Mouse (Mus musculus) embryo, embryonic 10.5 days (tissue): ENCODE results near the gene Mta2.
"Not testable (repeated sequence)": the region's sequence is repeated elsewhere in the genome, so short reads cannot be mapped to it uniquely, and the experiment has no call there.

ENCODE experiments used
- DNase-seq: peaks from one replicate; pipeline ENCODE4 v3.0.0-alpha.2; 2015; ENCODE audit warnings: low spot score

Gene Mta2

GRCm38 (mm10) chr19:8941515-8942217 is at the start of gene Mta2:
Mta2 (plus strand) TSS chr19:8941875.
- peak; percentile 98 for DNase-seq

- DNase-seq = peak; percentile 93
Observed at GRCm38 (mm10) chr19:8892829-8893766, 48.6 kb upstream of the Mta2 start, which contains the start of gene Ints5. Ints5 (plus strand) TSS chr19:8893005.

GRCm38 (mm10) chr19:8895397-8895960 is 46.2 kb upstream of the Mta2 start:
- DNase-seq = no peak

- DNase-seq = not testable (repeated sequence)
Observed at GRCm38 (mm10) chr19:8896231-8896630, 45.4 kb upstream of the Mta2 start.

- not testable (repeated sequence) for DNase-seq
Observed at GRCm38 (mm10) chr19:8897211-8897864, 44.3 kb upstream of the Mta2 start.

GRCm38 (mm10) chr19:8897865-8898495 is 43.7 kb upstream of the Mta2 start, which contains the start of gene Ganab:
Ganab (plus strand) TSS chr19:8898071.
- peak; percentile 99 for DNase-seq

GRCm38 (mm10) chr19:8898576-8898975 is 43.1 kb upstream of the Mta2 start:
- DNase-seq = no peak

- DNase-seq = no peak
Observed at GRCm38 (mm10) chr19:8899079-8899478, 42.6 kb upstream of the Mta2 start.

GRCm38 (mm10) chr19:8903412-8903811 is 38.3 kb upstream of the Mta2 start:
- DNase-seq = no peak

- no peak for DNase-seq
Observed at GRCm38 (mm10) chr19:8908531-8908930, 33.1 kb upstream of the Mta2 start.

- no peak for DNase-seq
Observed at GRCm38 (mm10) chr19:8911810-8912209, 29.9 kb upstream of the Mta2 start.

GRCm38 (mm10) chr19:8914212-8914611 is 27.5 kb upstream of the Mta2 start:
- DNase-seq = no peak

- DNase-seq = no peak
Observed at GRCm38 (mm10) chr19:8919000-8919399, 22.7 kb upstream of the Mta2 start.

- no peak for DNase-seq
Observed at GRCm38 (mm10) chr19:8919684-8920072, 22.0 kb upstream of the Mta2 start.

GRCm38 (mm10) chr19:8920073-8920736 is 21.5 kb upstream of the Mta2 start, which contains the start of gene B3gat3:
B3gat3 (plus strand) TSS chr19:8920374.
- peak; percentile 98 for DNase-seq

GRCm38 (mm10) chr19:8920836-8921291 is 20.8 kb upstream of the Mta2 start:
- DNase-seq = peak; percentile 82

GRCm38 (mm10) chr19:8921741-8922140 is 19.9 kb upstream of the Mta2 start:
- no peak for DNase-seq

- no peak for DNase-seq
Observed at GRCm38 (mm10) chr19:8926766-8927165, 14.9 kb upstream of the Mta2 start.

GRCm38 (mm10) chr19:8927891-8928525 is 13.7 kb upstream of the Mta2 start:
- DNase-seq = no peak

- DNase-seq = no peak
Observed at GRCm38 (mm10) chr19:8928689-8929223, 12.9 kb upstream of the Mta2 start.
